Mouse (Mus musculus) adrenal gland, postnatal 4 days (tissue): Measurements from ENCODE around the gene Arhgef3. TPM values are rescaled to one million over a fixed set of nuclear protein-coding genes. Genes with fewer than 3 reads are reported as not detected.

Experiments used
- DNase-seq, 2 experiments: peaks; one replicate each; pipeline ENCODE4 v3.0.0; 2021 to 2022; ENCODE audit warnings: low spot score in 2 of 2, mixed read lengths in 2 of 2
- total RNA-seq, 2 experiments: library from RNA; stranded (reverse); gene quantifications; 2 replicates each; pipeline ENCODE4 v1.2.3; 2021

Gene Arhgef3
- total RNA-seq, 2 experiments from 2014 or later: 55.8 to 56.3 TPM

DNA sequence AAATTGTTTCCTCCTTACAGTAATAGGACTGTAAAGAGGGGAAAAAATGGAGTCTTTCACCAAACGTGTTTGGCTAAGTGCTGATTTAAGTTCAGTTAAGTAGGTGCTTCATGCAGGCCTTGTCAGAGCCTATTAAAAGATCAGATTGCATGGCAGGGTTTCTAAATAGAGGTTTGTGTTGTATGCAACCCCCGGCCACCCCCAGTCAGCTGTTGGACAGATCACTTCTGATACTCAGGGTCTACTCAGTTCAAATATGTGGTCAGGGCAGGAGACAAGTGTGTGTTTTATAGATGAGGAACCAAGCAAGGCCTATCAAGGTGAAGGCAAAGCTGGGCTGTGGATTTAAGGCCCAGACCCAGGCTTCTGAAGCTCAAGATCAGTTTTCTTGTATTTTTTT lies 44.1 kb downstream of the Arhgef3 start:
- no peak for DNase-seq

DNA sequence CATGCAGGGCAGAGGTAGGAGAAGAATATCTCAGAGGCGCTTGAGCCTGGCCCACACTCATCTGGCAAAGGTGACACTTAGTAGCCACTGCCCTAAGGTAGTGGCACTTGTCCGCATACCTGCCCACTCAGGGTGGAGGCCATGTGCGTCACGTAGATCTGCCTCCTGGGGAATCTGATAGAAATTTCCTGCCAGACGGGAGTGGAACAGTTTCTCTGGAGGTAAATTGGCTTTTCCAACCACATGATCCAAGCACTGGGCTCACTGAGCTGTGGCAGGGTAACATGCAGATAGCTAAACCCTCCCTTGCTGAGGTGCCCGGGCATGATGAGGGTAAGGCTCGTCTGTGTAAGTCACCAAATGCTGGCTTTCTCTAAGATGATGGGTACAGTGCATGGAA lies 46.1 kb downstream of the Arhgef3 start:
- DNase-seq: no peak

DNA sequence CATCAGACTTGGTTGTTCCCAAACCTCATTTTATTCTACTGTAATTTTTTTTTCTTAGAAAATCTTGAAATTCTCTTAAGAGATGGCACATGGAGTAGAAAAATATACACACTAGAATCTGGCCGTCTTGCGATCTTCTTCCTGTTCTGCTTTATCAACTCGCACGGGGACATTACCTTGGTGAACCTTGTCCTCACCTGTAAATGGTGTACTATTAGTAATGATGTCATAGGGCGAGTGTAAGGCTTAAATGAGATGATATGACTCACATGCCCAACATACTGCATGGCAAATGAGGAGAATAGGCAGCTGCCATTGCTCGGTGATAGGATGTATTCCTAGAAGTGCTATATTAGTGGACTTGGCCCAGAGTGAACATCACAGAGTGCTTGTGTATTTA lies 49.9 kb downstream of the Arhgef3 start:
- DNase-seq: no peak

DNA sequence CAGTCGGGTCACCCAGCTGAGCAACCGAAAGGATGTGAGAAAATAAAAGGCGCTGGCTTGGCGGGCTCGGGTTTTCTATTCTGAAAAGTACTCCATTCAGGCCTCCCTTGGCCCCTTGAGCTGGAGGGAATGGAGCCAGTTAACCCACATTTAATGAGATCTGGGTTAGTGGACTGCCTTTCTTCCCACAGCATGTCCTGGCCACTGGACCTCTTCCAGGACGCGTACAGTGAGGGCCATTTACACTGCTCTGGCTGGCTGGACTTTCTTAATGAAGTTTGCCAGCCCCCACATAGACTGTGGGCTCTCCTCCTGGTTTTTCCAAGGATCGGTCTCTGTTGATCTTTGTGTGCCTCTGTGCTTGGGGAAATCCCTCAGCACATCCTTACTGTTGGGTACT lies 52.1 kb downstream of the Arhgef3 start:
- DNase-seq: no peak

DNA sequence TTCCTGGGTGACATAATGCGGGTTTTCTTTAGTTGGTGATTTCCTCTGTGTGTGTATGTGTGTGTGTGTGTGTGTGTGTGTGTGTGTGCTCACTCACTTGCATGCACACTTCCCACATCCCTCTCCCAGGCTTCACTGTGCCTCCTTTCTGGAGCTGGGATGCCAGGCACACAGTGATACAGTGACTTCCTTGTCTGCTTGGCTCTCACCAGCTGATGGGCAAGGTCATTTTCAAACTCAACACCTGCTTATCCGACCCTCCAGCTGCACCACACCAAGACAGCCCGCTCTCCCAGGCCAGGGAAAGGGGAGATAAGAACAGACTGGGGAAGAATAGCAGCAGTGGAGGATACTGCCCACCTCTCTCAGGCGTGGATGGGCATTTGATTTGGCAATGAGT lies 52.5 kb downstream of the Arhgef3 start:
- no peak for DNase-seq

DNA sequence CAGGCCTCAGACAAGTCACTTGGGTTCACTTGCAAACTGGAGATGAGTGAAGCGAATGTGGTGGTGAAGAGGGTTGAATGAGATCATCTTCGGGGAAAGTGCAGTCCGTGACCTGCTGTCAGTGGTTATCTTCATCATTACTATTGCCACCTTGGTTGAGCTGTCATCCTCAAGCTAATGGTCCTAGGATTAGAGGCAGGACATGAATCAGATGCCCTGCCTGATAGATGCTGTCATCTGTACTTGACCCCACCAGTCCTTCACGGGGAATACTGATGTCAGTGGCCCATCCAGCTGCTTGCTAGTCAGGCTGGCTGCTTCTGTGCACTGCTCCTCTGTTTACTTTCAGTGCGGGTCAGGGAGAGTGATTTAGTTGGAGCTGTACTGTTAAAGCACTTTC lies 53.7 kb downstream of the Arhgef3 start:
- DNase-seq: no peak

DNA sequence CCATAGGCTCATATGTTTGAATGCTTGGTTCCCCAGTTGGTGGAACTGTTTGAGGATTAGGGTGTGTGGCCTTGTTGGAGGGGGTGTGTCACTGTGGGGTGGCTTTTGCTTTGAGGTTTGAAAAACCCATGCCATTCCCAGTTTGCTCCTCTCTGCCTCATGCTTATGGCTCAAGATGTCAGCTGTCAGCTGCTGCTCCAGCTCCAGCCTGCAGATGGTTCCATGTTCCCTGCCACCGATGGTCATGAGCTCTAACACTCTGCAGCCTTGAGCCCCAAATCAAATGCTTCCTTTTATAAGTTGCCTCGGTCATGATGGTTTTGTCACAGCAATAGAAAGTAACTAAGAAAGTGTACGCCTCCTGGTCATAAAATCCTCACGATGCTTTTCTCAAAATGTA lies 54.6 kb downstream of the Arhgef3 start:
- no peak for DNase-seq

DNA sequence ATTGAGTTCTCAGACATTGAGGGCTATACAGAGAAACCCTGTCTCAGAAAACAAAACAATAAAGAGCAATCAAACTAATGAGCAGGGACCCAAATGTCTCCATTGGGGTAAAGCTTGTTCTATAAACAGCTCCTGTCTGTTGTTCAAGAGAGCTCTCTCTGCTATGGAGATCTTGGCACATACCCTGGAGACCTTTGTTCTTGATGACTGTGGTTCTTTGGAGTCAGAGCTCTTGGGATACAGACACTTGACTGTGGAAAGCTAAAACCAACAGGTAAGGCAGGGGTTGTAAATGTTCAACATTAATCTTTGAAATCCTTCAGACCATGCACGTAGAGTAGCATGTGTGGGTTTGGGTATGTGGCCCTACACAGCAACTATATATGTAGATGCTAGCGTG lies 55.7 kb downstream of the Arhgef3 start:
- DNase-seq: no peak

DNA sequence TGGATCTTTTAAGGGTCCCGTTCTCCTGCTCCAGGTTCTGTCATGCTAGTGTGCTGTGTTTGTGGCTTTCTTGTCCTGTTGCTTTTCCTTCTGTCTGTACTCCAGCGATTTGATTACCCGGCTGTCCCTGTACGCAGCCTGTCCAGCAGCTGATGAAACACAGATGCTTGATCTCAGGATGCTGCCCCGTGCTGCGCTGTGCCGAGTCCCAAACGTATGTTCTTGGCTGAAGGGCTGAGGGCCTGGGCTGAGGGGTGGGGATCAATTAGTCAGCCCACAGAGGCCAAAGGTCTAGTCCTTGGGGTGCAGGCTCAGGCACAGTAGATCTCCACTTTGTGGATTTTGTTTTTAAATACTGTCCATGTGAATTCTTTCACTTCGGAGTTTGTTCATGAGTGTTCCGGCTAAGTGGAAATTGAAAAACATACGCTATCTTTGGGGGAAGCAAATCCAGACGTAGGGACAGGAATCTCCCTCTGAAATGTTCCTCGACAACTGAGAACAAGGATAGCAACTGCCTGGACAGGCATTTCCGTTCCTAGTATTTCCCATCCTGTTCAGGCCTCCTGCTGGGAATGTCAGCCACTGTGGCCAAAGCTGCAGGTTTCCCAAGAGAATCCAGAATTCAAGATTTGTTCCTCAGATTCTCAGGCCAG lies 56.6 kb downstream of the Arhgef3 start:
- DNase-seq: no peak

DNA sequence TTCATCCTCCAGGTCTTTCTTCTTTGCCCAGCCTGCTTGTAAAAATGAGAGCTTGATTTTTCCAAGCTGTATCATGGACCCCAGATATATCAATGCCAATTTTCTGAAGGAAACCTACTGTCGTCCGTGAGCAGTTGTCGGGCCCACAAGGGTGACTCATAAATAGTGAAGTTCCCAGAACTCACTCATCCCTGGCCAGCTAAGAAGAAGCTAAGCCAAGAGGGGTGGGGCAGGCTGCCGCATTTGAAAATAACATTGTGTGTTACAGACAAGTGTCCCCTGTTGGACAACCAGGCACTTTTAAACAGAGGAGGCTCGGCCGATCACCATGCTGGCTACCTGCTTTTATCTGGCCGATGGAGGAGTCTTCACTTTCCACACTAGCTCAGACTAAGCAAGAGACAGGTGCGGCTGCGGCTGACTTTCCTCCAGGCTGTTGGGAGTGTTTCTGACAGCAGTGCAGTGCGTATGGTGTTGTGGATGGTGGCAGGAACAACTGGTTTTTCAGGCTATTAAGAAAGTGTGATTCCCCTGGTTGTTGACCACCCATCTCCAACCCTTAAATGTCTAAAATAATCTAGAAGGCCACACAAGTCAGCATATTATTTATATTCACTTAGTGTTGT lies 58.6 kb downstream of the Arhgef3 start:
- no peak for DNase-seq

DNA sequence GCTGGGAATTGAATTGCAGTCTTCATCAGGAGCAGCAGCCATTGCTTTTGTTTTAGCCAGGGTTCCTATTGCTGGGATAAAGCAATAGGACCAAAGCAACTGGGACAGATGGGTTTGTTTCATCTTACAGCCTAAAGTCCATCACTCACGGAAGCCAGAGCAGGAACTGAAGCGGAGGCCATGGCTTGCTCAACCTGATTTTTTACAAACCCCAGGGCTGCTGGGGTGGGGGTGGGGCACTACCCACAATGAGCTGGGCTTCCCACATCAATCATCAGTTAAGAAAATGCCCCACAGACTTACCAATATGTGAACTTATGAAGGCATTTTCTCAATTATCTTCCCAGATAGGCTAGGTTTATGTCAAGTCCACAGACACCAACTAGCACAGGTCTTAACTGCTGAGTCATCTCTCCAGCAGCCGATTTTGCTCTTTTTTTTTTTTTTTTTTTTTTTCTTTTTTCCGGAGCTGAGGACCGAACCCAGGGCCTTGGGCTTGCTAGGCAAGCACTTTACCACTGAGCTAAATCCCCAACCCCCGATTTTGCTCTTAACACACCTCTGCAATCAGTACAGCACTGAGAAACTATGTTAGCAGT lies 59.6 kb downstream of the Arhgef3 start:
- no peak for DNase-seq

DNA sequence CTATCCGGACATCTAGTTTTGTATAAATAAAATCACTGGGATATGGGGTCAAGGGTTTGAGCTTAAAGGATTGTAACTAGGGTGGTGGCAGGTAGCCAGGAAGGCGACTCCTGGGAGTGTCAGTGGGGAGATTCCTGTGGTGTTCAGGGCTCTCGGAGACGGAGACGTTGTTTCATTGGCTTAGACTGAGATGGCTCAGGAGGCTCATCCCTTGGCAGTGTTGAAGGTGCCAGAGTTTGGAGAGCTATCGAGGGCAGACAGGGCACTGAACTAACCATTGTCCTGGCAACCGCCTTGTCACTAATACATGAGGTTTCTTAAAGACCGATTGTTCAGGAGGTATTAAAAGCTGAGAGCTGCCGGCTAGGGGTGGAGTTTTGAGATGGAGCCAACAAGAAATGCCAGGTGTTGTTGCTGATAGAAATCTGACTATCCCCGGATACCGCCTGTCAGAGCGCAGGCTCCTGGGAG lies 60.2 kb downstream of the Arhgef3 start:
- no peak for DNase-seq

DNA sequence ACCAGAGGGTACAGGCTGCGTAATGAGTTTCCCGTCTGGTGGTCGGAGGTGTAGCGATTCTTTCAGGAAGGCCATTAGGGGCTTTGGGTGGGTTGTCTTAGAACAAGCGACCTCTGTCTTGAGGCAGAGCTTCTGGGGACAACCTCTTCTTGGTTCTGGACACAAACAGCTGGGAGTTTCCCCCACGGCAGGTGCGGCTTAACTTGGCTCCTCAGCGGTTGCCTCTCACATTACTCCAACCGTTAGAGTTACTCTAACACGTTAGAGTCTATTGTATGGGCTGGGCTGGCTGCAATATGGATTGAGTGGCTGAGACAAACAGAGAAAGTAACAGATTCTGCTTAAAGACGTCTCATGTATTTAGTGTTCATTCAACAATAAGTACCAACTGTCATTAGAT lies 60.6 kb downstream of the Arhgef3 start:
- no peak for DNase-seq

DNA sequence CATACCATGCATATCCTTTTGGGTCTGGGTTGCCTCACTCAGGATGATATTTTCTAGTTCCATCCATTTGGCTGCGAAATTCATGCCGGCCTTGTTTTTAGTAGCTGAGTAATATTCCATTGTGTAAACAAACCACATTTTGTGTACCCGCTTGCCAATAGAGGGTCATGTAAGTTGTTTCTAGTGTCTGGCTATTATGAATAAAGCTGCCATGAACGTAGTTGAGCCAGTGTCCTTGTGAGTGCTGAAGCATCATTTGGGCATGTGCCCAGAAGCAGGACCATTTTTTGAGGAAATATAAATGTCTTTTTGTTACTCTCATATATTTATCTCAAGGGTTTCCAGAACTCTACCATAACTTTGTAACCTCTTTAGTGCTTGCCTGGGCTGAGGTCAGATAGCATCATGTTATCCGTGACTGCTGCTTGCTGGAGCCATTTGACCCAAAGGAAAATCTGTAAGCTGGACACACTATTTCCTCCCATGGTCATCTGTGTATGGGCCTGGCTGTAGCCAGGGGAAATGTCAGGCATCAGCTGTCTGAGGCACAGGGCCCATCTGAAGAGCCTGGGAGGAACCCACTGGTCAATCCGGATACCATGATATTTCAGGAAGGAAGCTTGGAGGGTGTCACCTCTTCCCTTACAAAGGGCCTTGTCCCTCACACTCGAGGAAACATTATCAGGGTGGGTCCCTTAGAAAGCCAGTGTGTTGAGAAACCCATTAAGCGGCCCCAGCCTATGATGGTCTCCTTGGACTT lies 63.3 kb downstream of the Arhgef3 start:
- DNase-seq: no peak

DNA sequence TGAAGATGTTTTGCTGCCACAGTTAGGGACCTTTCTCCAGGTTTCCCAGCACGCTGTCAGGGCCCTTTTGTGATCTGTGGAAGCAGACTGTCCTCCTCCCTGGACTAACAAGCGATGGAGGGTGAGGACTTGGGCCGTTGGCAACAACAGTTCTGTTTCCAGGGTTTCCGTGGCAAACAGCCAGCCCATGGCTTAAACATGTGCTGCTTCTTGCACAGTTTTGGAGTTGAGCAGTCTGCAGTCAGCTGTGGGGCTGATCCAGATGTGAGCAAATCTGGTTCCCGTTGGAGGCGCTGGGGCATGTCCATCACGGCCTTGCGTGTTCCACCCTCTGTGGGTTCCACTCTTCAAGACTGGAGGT lies 63.8 kb downstream of the Arhgef3 start:
- DNase-seq: peak in 1 of 2 experiments; percentile 35

DNA sequence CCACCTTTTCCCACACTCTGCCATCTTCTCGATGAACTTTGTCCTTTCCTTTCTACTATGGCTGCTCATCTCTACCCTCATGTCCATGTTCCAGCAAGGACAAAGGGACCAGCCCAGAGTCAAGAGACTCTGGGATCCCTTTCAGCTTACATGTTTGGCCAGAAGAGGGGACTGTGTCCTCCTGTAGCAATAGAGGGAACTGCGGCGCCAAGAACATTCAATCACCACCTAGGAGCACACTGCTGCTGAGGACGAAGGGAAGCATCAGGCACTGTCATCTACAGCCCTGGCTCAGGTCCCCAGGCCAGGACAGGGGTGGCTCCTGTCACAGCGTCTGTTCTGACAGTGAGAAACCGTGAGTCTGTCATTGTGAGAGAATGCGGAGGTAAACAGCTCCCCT lies 65.1 kb downstream of the Arhgef3 start:
- DNase-seq: no peak

DNA sequence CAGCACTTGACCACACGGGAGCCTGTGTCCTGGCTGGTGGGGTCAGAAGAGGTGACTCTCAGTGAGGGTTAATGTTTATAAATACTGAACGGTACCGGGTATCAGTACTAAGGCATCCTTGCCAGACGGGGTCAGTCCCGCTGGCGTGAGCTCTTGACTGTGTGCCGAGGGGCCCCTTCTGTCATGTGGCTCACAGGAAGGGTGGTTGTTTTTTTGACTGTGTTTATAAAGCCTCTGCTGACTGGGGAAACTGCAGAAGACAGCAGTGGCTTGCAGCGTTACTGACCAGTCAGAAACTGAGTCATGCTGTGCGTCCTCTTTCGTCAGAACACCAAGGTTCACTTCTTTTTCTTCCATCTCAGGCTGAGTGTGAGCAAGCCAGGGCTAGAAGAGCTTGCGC lies 67.4 kb downstream of the Arhgef3 start:
- no peak for DNase-seq

DNA sequence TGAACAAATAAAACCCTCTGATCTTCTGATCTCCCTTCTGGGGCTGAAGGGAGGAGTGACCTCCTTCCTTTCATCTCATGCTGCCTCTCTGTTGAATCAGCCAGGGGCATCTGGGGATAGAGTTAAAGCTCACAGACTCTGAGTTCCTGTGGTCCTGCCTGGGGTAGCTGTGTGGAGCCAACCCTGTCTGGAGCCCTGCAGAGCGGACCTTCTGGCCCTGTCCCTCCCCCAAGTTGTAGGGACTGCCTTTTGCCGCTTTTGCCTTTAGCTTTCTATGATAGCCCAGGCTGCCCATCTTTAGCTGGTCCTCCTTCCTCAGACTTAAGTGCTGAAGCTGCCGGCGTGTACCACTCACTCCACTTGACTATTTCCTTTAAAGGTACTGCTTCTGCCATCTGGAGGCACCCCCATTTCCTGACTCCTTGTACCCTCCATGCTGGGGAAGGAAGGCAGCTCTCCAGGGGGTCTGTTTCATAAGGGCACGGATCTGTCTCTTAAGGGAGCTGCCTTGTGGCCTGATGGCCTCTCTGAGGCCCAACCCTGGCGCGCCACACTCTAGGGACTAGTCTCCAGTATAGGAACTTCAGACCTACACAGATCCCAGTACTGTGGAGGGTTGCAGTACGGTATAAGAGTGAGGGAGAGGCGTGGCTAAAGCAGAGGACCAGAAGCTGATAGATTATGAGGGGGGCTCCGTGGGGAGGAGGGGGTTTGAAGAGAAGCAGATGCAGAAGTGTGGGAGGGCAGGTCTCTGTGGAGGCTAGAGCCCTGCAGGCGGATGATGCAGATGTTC lies 68.1 kb downstream of the Arhgef3 start:
- DNase-seq: no peak

DNA sequence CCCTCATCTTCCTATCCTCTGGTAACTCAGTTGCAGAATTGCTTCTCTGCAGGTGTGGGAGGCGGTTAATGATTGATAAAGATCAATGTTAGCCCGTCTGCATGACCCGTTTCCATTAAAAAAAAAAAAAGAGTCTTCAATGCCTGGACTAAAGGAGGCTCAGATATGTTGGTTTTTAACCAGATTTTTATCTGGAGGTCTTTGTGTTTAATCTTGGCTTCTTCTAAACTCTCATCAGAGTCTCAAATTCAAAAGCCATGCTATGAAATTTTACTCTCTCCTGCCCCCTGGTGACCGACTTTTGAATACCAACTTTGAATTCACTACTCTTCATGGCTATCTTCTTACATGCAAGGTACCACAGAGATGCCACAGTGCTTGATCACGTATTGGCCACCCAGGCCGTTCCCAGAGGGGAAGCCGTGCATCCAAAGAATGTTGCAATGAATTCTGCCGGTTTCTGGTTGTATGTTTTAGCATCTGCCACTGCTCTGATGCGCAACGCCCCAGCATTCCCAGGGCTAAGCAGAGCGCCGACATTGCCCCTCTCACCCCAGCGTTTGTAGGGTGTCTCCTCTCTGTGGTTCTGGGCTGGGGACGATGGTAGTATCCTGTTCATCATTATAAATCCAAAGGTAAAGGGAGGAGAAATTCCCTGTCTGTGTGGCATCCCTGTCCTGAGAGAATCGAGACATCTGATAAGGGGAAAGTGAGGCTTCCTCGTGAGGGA lies 69.0 kb downstream of the Arhgef3 start:
- peak in 1 of 2 experiments; percentile 53 for DNase-seq

DNA sequence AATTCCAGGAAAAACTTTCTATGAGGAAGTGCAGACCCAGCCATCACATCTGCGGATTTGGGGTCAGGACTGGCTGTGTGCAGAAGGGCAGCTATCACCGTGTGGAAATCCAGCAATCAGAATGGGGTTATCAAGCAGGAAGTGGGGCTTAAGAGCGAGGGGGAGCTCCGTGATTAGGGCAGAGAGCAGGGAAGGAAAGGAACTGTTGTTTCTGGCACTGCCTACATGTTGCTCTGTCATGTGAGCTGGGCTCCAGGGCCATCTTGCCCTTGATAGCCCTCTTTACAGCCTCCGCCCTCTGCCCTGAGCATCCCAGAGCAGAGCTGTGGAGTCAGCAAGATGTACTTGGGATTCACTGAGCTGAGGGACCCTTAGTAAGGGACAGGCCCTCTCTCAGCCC lies 71.2 kb downstream of the Arhgef3 start:
- DNase-seq: no peak

DNA sequence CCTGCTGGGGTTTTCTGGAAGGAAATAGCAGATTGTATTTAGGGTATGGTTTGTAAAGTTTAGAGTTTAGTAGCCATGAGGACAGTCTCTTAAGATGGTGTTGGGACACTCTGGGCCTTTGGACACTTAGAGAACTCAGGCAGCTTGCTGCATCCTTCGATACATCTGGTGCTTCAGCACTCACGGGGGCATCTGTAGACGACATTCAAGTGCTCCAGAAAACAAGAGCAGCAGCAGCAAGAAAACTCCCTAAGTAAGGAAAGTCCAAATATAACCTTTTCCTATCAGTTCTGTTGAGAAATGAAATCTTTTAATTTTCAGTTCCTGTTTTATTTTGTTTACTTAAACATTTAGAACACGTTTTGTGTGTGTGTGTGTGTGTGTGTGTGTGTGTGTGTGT lies 71.9 kb downstream of the Arhgef3 start:
- DNase-seq: no peak
